Mouse (Mus musculus) embryonic facial prominence, embryonic 12.5 days (tissue): ENCODE measurements around the gene Mcm9. TPM values are rescaled to one million over a fixed set of nuclear protein-coding genes. Genes with fewer than 3 reads are reported as not detected.

ENCODE experiments used
- ATAC-seq: fragments of 200-750 bp; cut with Nextera tagmentation; 2 replicates; pipeline ENCODE4 v1.8.0; 2017; ENCODE audit not compliant: insufficient number of reproducible peaks, insufficient read depth, low FRiP score, low TSS enrichment
- H3K27ac ChIP-seq: fragments of 300-500 bp; sonication (generic); 2 replicates; pipeline ENCODE4 v1.5.1; 2016; ENCODE audit warnings: mild to moderate bottlenecking
- H3K27me3 ChIP-seq: fragments of 300-500 bp; sonication (generic); 2 replicates; pipeline ENCODE4 v1.6.1; 2016; ENCODE audit warnings: mild to moderate bottlenecking, moderate library complexity
- H3K36me3 ChIP-seq: fragments of 300-500 bp; sonication (generic); 2 replicates; pipeline ENCODE4 v1.6.1; 2016; ENCODE audit warnings: mild to moderate bottlenecking
- H3K4me1 ChIP-seq: fragments of 300-500 bp; sonication (generic); 2 replicates; pipeline ENCODE4 v1.6.1; 2016
- H3K4me2 ChIP-seq: fragments of 300-500 bp; sonication (generic); replicated peaks from 2 replicates; pipeline ENCODE4 v1.6.1; 2016; ENCODE audit warnings: mild to moderate bottlenecking, moderate library complexity
- H3K4me3 ChIP-seq: fragments of 300-500 bp; sonication (generic); 2 replicates; pipeline ENCODE4 v1.5.1; 2016; ENCODE audit warnings: mild to moderate bottlenecking
- H3K9ac ChIP-seq: fragments of 300-500 bp; sonication (generic); 2 replicates; pipeline ENCODE4 v1.6.1; 2016; ENCODE audit warnings: mild to moderate bottlenecking, moderate library complexity
- H3K9me3 ChIP-seq: fragments of 300-500 bp; sonication (generic); 2 replicates; pipeline ENCODE4 v1.6.1; 2016; ENCODE audit warnings: mild to moderate bottlenecking, moderate library complexity
- WGBS: fragments of 180-500 bp; shearing (Covaris S2); methylation state at CpG from one replicate; pipeline ENCODE4 v1.1.7; 2016; 5-methylcytosine and 5-hydroxymethylcytosine counted together
- polyA plus RNA-seq: library from polyadenylated mRNA; unstranded; fragments of >200 nt; fragmentation: Nextera tagmentation; extraction: Ambion mirVana; gene quantifications from 2 replicates; pipeline ENCODE4 v1.2.1, GENCODE M21; 2016

Mcm9 gene
- polyA plus RNA-seq, 1 experiment from 2014 or later, result 14.7 TPM

DNA sequence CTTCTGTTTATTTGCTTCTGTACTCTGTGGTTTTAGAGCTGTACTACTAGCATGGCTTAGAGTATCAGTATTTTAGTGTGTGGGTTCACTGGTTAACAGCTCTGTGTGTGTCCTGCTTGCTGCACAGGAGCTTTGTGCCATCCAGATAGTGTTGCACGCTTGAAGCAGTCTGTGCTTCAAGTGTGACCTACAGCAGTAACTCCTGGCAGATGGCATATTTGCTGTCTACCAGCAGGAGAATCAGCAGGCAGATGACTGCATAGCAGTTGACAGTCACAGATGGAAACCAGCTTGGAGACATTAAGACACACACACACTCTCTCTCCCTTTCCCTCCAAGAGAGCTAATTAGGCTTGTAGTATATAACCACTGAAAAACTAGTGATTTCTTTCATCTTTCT, 18.1 kb downstream of the Mcm9 start:
- Histone ChIP-seq H3K9me3 (no peaks in the 10 kb centered on the region), H3K4me3 (no peak overlapping the region), H3K9ac (no peak overlapping the region), H3K27ac (no peak overlapping the region), H3K4me1 (no peaks in the 10 kb centered on the region), H3K27me3 (no peaks in the 10 kb centered on the region), H3K36me3 (peaks cover 53% of the 10 kb centered on the region), H3K4me2 (no peak overlapping the region)
- no peak for ATAC-seq
- 76% methylated on average over 1 of the region's 1 CpGs for WGBS

DNA sequence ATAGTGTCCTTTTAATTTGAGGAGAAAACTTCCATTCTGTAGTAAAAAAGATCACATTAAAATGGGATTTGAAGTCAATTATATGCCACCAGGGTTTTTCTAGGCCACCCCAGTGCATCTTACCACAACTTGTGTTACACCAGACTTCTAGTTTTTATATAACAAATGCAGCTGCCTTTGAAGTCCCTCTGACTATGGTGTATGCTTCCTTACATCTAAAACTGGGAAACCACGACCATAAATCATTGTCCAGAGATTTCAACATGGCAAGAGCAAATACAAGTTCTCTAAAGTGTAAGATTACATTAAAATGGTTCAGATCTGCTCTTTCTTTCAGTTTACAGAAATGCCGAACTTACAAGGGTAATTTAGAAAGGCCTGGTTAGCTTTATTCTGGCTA, 22.0 kb downstream of the Mcm9 start:
- no peak for ATAC-seq
- no peak overlapping the region for H3K27ac ChIP-seq
- WGBS, result 73% methylated on average over 2 of the region's 2 CpGs
- H3K27me3 ChIP-seq, result no peaks in the 10 kb centered on the region
- H3K9me3 ChIP-seq, result no peaks in the 10 kb centered on the region
- no peak overlapping the region for H3K9ac ChIP-seq
- no peaks in the 10 kb centered on the region for H3K4me1 ChIP-seq
- no peak overlapping the region for H3K4me3 ChIP-seq
- H3K36me3 ChIP-seq, result peaks cover 48% of the 10 kb centered on the region
- no peak overlapping the region for H3K4me2 ChIP-seq

DNA sequence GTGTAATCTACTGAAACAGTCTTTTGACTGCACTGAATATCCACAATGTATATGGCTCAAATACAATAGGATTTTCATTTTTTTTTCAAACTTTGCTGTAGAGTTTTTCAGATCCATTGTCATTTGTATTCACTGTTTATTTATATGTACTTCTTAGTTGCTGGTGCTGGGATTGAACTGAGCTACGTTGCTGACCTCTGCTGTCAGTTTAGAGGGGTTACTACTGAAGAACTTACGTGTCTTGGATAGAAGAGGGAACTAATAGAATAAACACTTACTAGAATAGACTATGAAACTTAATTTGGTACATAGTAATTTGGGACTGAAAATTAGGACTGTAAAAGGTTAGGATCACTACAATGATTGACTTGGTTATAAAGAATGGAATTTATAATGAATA, 24.9 kb downstream of the Mcm9 start:
- H3K36me3 ChIP-seq, result peaks cover 43% of the 10 kb centered on the region
- no peak for ATAC-seq
- H3K27ac ChIP-seq, result no peak overlapping the region
- H3K9me3 ChIP-seq, result no peaks in the 10 kb centered on the region
- 63% methylated on average over 2 of the region's 2 CpGs for WGBS
- peaks cover 5% of the 10 kb centered on the region; the same call in 1 of the 2 replicates for H3K4me1 ChIP-seq
- H3K4me2 ChIP-seq, result no peak overlapping the region
- no peak overlapping the region for H3K4me3 ChIP-seq
- H3K27me3 ChIP-seq, result no peaks in the 10 kb centered on the region
- no peak overlapping the region for H3K9ac ChIP-seq

DNA sequence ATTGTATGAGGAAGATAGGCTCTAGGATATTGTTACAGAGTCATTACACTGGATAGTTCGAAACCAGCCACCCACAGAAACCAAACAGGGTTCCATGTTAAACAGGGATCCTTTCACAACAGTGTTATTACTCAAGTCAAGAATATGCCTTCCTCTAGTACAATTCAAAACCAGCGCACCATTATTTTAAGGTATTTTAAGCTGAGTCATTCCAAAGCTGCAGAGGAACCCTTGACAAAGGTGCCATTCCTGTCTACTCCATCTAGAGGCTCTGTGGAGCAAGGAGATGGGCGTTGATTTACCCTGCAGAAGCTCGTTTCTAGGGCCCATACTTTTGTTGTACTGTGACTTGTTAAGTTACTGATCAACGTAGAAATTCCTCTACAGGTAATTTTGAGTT, 31.4 kb downstream of the Mcm9 start:
- peak overlapping the region; percentile 18 for H3K4me3 ChIP-seq

DNA sequence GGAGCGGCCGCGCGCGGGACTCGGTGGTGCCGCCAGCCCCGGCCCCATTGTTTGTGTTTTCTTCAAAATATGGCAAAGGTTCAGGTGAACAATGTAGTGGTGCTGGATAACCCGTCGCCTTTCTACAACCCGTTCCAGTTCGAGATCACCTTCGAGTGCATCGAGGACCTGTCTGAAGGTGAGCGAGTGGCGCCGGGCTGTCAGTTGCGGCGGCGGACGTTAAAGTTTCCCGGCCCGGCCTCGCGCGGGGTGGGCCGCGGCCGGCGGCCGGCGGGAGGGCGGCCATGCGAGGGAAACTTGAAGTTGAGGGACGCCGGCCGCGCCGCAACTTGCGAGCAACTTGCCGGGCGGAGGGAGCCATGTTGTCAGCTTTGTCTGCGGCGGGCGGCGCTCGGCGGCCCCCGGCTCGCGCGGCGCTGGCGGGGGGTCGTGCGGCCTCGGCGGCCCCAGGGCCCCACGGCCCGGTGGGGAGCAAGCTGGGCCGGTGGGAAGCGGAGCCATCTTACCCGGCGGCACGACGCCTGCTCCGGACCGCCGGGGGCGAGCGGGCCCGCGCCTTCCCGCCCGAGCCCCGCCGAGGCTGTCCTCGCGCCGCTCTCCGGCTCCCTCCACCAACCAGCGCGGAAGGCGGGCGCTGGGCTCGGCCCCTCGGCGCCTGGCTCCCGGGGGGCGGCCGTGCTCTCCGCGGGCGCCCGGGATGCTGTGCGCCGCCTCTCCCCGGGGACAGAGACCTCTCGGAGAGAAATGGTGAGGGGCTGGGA, 32.9 kb downstream of the Mcm9 start:
- Histone ChIP-seq H3K9ac (peak overlapping the region; percentile 99), H3K9me3 (no peaks in the 10 kb centered on the region), H3K4me2 (peak overlapping the region; percentile 65), H3K4me1 (peaks cover 21% of the 10 kb centered on the region), H3K27ac (peak overlapping the region; percentile 99), H3K4me3 (peak overlapping the region; percentile 98), H3K36me3 (peaks cover 7% of the 10 kb centered on the region; the same call in 1 of the 2 replicates), H3K27me3 (no peaks in the 10 kb centered on the region)
- no peak; the same call in 1 of the 2 replicates for ATAC-seq
- under 1% methylated on average over 85 of the region's 99 CpGs for WGBS

More for the DNA sequence above, 31.4 kb downstream of the Mcm9 start:
- Histone ChIP-seq H3K27ac (no peak overlapping the region), H3K4me2 (peak overlapping the region; percentile 45), H3K9ac (no peak overlapping the region), H3K36me3 (peaks cover 11% of the 10 kb centered on the region; the same call in 1 of the 2 replicates), H3K4me1 (peaks cover 21% of the 10 kb centered on the region), H3K27me3 (no peaks in the 10 kb centered on the region), H3K9me3 (no peaks in the 10 kb centered on the region)
- WGBS, result 62% methylated on average over 5 of the region's 5 CpGs
- ATAC-seq, result no peak

DNA sequence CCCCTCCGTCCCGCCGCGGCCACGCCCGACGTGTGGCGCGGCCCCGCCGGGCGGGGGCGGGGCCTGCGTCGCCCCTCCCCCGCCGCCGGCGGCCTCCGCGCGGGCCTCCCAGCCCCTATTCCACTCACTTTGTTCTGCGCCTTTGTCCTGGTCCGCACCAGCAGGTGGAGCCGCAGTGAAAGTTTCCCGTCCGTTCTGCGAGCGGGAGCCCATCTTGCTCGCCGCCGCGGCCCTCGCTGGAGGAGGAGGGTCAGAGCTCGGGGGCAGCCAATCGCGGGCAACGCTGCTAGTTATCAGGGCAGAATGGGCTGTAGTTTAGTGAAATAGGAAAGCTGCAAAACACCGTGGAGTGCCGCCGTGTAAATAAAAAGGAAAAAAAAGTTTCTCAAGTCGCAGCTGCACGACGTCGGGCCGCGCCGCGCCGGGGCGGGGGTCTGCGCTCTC, 33.5 kb downstream of the Mcm9 start, which contains the start of gene Asf1a:
Gene Asf1a, plus strand, starts transcription at position 81 of the 444 bp plus-strand sequence.
- peak within 1 kb of the TSS; percentile 65 for H3K4me2 ChIP-seq
- no peaks in the 10 kb centered on the region for H3K27me3 ChIP-seq
- H3K36me3 ChIP-seq, result peaks cover 7% of the 10 kb centered on the region; the same call in 1 of the 2 replicates
- WGBS, result 0% methylated on average over 37 of the region's 52 CpGs
- H3K4me3 ChIP-seq, result peak within 1 kb of the TSS; percentile 98
- peak; percentile 98 for ATAC-seq
- H3K9ac ChIP-seq, result peak within 1 kb of the TSS; percentile 99
- H3K9me3 ChIP-seq, result no peaks in the 10 kb centered on the region
- peaks cover 21% of the 10 kb centered on the region for H3K4me1 ChIP-seq
- H3K27ac ChIP-seq, result peak within 1 kb of the TSS; percentile 99

DNA sequence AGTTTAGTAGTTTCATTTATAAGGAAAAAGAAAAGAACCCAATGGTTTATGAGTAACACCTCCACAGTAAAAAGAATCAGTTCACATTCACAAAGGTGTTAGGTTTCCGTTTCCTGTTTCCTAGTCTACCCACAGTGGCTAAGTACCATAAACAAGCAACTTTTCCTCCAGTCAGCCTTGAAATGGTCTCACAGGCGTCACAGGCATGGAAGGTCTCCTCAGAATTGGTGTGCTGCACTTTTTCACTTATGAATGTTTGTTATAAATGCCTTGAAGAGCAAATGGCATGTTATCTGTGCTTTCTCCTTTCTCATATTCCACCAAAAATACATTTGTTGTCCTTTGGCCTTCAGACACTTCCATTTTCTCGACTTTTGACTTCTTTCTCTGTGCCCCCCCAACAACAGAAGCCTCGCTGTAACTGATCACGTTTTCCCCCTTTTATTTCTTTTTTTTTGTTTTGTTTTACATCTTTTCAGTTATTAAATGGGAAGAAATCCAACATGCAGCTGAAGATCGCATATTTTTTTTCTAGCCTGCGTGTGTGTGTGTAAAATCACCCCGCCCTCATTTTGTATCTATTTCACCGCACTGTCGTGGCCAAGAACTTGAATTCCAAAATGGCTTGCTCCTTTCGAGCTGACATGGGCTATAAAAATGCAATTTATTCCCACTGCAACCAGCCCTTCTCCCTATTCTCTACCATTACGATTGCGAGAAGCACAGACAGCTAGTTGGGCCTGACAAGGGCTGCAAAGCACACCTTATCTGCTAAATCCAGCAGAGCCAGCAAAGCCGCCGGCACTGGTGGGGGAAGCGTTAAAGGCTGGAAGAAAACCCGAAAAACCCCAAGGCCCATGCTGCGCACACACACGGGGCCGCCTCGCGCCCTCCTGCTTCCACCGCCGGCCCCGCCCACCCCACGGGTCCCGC, 34.2 kb downstream of the Mcm9 start:
- H3K4me2 ChIP-seq, result peak overlapping the region; percentile 65
- no peaks in the 10 kb centered on the region for H3K27me3 ChIP-seq
- ATAC-seq, result peak; percentile 94
- H3K9ac ChIP-seq, result peak overlapping the region; percentile 56
- H3K36me3 ChIP-seq, result peaks cover 7% of the 10 kb centered on the region; the same call in 1 of the 2 replicates
- H3K9me3 ChIP-seq, result no peaks in the 10 kb centered on the region
- peaks cover 21% of the 10 kb centered on the region for H3K4me1 ChIP-seq
- H3K4me3 ChIP-seq, result peak overlapping the region; percentile 98
- 5% methylated on average over 27 of the region's 27 CpGs for WGBS
- H3K27ac ChIP-seq, result peak overlapping the region; percentile 99

DNA sequence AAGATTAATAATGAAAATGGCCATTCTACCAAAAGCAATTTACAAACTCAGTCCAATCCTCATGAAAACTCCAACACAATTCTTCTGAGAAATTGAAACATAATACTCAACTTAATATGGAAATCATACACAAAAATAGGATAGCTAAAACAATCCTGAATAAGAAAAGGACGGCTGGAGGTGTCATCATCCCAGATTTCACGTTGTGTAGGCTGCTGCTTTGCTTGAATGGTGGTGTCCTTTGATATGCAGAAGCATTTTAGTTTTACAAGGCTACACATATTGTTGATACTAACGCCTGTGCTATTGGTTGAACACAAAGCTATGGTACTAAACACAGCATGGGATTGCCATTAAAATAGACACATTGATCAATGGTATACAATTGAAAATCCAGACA, 44.5 kb downstream of the Mcm9 start:
- Histone ChIP-seq H3K4me2 (no peak overlapping the region), H3K27ac (no peak overlapping the region), H3K27me3 (no peaks in the 10 kb centered on the region), H3K9ac (no peak overlapping the region), H3K4me1 (peaks cover 4% of the 10 kb centered on the region; the same call in 1 of the 2 replicates), H3K36me3 (no peaks in the 10 kb centered on the region), H3K4me3 (no peak overlapping the region), H3K9me3 (no peaks in the 10 kb centered on the region)
- no peak for ATAC-seq
- WGBS, result 79% methylated on average over 3 of the region's 3 CpGs

DNA sequence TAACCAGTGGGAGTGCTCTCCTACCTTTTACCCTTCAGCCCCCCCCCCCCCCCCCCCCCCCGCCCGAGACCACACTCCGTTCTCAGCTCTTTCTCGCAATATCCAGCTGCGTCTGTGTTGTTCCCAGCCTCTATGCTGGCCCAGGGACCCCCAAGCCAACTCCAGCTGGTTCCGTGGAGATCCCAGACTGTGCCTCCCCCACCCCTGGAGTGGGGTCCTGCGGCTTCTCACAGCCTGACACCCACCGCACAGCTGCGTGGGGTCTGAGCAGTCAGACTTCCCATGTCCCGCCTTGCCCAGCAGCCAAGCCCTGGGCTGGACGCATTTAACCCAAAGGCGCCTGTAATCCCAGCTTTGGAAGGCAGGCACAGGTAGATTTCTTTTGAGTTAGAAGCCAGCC, 49.2 kb downstream of the Mcm9 start:
- peak overlapping the region; percentile 34 for H3K4me3 ChIP-seq
- peak overlapping the region; percentile 60 for H3K4me2 ChIP-seq
- no peaks in the 10 kb centered on the region for H3K27me3 ChIP-seq
- H3K9ac ChIP-seq, result 0 out of 2 replicates have a peak overlapping the region, but pooled peaks have one; percentile 6
- H3K9me3 ChIP-seq, result no peaks in the 10 kb centered on the region
- H3K4me1 ChIP-seq, result peaks cover 8% of the 10 kb centered on the region
- WGBS, result 19% methylated on average over 10 of the region's 12 CpGs
- no peaks in the 10 kb centered on the region for H3K36me3 ChIP-seq
- 0 out of 2 replicates have a peak overlapping the region, but pooled peaks have one; percentile 26 for H3K27ac ChIP-seq
- peak; percentile 65 for ATAC-seq

DNA sequence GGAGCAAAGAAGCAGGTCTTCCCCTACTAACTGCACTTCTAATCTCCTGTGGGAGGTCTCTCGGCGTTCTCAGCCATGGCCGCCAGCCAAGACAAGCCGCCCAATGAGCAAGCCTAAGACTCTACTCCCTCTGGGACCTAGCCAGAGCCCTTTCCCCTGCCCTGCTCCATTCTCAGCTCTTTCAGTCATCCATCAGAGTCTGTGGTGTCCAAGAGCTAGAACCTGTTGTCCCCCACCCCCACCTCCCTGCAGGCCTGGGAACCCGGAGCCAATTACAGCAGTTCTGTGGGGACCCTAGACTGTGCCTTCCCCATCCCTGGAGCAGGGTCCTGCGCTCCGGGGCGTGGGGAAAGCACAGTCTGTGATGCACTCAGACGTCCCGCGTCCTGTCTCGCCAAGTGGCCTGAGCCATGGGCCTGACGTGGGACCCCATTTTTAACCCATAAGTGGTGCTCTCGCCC, 49.6 kb downstream of the Mcm9 start:
- no peak overlapping the region for H3K9ac ChIP-seq
- H3K4me2 ChIP-seq, result peak overlapping the region; percentile 60
- H3K27ac ChIP-seq, result peak overlapping the region; percentile 26; the same call in 1 of the 2 replicates
- ATAC-seq, result peak; percentile 92
- H3K4me3 ChIP-seq, result peak overlapping the region; percentile 34
- WGBS, result 15% methylated on average over 14 of the region's 14 CpGs
- no peaks in the 10 kb centered on the region for H3K36me3 ChIP-seq
- H3K4me1 ChIP-seq, result peaks cover 8% of the 10 kb centered on the region
- H3K27me3 ChIP-seq, result no peaks in the 10 kb centered on the region
- no peaks in the 10 kb centered on the region for H3K9me3 ChIP-seq

DNA sequence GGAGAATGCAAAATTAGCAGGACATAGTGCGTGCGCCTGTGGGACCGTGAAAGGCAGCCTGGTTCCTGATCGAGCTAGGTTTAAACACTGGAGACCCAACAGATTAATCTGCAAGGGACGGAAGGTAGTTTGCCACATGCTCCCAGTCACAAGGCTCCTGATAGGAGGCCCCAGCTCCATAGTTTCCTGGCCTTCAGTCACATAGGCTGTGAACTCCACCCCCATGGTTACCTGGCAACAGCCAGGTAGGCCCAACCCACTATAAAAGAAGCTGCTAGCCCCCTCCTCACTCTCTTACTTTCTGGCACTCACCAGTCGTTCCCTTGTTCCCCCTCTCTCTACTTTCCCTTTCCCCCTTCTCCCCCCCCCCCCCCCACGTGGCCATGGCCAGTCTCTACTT, 50.1 kb downstream of the Mcm9 start:
- H3K4me2 ChIP-seq, result peak overlapping the region; percentile 60
- WGBS, result 39% methylated on average over 7 of the region's 7 CpGs

More for the DNA sequence above, 50.1 kb downstream of the Mcm9 start:
- no peaks in the 10 kb centered on the region for H3K36me3 ChIP-seq
- H3K4me3 ChIP-seq, result peak overlapping the region; percentile 34
- 0 out of 2 replicates have a peak overlapping the region, but pooled peaks have one; percentile 26 for H3K27ac ChIP-seq
- ATAC-seq, result peak; percentile 43
- H3K9me3 ChIP-seq, result no peaks in the 10 kb centered on the region
- H3K4me1 ChIP-seq, result peaks cover 8% of the 10 kb centered on the region
- H3K27me3 ChIP-seq, result no peaks in the 10 kb centered on the region
- H3K9ac ChIP-seq, result no peak overlapping the region
